Mouse (Mus musculus): ENCODE data around the gene Hhip. TPM values are rescaled to one million over a fixed set of nuclear protein-coding genes. Genes with fewer than 3 reads are reported as not detected.

The Hhip gene
- under 1 TPM in 1 of 2 experiments, not detected in 1; 0.02 TPM for polyA plus RNA-seq (2012; fragmentation: generic; extraction: Trizol)

DNA sequence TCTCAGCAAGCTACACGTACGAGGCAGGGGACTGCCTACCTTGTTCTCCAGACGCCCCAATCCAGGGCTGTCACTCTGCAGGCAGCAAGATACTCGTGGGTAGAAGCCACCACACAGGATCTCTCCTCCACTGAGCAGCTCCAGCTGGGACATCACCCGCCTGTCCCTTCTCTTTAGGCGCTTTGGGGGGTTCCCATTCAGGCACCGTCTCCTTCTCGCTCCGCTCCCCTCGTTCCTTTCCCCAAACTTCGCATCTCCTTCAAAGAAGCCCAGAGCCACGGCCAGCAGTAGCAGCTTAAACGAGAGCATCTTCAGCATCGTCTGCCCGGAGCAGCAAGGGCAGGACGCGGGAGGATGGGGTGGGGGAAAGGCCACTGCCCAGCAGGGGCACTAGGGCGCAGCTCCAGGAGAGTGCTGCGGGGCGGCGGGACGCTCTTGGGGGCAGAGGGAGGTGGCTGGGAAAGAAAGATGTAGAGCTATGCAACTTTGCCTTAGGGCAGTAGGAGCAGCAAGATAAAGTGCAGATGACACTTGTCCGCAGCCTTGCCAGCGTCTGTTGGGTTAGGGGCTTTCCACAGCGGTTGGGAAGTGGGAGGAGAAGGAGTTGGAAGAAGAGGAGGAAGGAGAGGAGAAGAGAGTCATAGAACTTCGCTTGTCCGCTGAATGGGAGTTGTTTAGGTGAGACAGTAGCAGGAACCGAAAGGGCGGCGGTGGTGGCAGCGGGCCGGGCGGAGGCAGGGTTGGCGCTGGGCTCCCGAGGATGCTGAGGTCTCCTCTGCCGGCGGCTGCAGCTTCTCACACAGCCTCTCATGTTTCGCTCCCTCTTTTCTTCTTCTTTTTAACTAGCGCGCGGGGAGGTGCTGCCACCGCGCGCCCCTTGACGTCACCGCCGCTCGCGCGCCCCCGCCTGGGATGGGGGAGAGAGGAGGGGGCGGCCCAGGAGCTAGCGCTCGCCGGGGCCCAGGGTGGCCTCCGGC, at the start of gene Hhip:
Gene Hhip (minus strand): TSS at position 809 of the 977 bp plus-strand sequence.

Measured in C3H10T1/2 (cell line).